Mouse (Mus musculus) heart, postnatal 10 days (tissue): ENCODE data around the gene Shd. TPM values are rescaled to one million over a fixed set of nuclear protein-coding genes. Genes with fewer than 3 reads are reported as not detected.
A peak's percentile ranks its signal among the peaks of the same experiment; 100 is the strongest.

ENCODE experiments used
- DNase-seq, 2 experiments: peaks; one replicate each; pipeline ENCODE4 v3.0.0; 2021
- intact Hi-C: fragments of 180-260 bp; cut with DNase I; formaldehyde crosslinking; loops from one replicate; pipeline ENCODE4 v1.15.1; 2025
- total RNA-seq, 2 experiments: library from RNA; stranded (reverse); gene quantifications; 2 replicates each; pipeline ENCODE4 v1.2.3; 2021

Shd gene
- total RNA-seq, 2 experiments from 2014 or later, result 1.8 to 3.4 TPM

- intact Hi-C loops, result no loop called here
- DNase-seq, result peak; percentile 62 to 63
These were observed 35.3 kb downstream of the Shd start, which contains the start of the genes Stap2 and Mpnd for GRCm38 (mm10) chr17:56005415-56006061. Gene Stap2, minus strand, starts transcription at chr17:56005584. Gene Mpnd, plus strand, starts transcription at chr17:56005711.

DNA sequence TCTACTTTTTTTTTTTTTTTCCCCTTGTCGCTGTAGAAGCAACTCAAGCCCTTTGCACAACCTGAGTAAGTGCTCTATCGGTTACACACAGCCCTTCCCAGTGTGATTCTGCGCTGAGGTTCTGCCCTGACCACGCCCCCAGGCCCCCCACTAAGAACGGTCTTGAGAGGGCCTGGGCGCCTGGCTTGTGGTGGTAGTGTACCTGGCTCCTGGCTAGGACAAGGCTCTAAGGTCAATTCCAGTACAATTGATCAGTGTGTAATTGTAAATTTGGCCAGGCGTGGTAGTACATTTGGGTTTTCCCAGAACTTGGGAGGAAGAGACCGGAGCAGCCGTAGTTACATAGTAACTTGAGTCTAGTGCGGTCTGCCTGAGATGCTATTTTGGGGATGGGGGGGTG lies 36.7 kb downstream of the Shd start:
- DNase-seq, result no peak
- intact Hi-C loops, result no loop called here

DNA sequence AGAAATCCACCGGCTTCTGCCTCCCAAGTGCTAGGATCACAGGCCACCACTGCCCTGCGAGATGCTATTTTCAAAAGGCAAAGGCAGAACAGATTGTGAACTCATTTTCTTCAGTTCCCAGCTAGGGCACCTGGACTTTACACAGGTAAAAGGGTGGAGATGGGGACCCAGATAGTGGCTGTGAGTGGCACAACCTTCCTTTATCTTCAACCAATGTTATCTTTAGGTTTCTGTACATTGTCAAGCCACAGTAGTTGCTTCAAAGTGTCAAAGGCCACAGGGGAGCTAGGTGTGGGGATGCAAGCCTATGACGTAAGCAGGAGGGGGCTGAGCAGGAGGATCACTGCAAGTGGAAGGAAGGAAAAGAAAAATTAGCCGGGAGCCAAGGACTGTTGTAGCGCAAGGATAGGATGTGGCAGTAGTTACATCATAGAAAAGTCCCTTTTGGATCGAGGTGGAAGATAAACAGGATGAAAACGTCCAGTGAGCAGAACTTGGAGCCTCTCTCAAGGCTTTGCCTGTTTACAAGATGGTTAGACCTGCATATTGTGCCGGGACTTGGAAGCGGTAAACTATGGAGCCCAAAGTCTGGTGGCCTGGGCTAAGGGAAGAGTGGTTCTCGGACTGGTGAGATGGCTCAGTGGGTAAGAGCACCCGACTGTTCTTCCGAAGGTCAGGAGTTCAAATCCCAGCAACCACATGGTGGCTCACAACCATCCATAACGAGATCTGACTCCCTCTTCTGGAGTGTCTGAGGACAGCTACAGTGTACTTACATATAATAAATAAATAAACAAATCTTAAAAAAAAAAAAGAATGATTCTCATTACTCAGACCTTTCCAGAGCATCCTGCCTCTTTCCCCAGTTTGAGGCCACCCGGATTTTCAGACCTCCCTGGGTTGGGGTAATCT lies 37.4 kb downstream of the Shd start:
- no peak for DNase-seq
- intact Hi-C loops, result no loop called here

GRCm38 (mm10) chr17:56008356-56009087 lies 38.3 kb downstream of the Shd start:
- intact Hi-C loops, result no loop called here
- DNase-seq, result peak; percentile 96

- intact Hi-C loops, result no loop called here
These were observed 39.1 kb downstream of the Shd start for GRCm38 (mm10) chr17:56009088-56009961.

GRCm38 (mm10) chr17:56009962-56010240 lies 39.6 kb downstream of the Shd start:
- DNase-seq, result no peak
- intact Hi-C loops, result loop anchor here (1.0 kb wide), 1 partner anchor 34 kb away; no protein-coding TSS in a partner anchor

More at GRCm38 (mm10) chr17:56009088-56009961, 39.1 kb downstream of the Shd start:
- DNase-seq, result peak; percentile 93 to 94

DNA sequence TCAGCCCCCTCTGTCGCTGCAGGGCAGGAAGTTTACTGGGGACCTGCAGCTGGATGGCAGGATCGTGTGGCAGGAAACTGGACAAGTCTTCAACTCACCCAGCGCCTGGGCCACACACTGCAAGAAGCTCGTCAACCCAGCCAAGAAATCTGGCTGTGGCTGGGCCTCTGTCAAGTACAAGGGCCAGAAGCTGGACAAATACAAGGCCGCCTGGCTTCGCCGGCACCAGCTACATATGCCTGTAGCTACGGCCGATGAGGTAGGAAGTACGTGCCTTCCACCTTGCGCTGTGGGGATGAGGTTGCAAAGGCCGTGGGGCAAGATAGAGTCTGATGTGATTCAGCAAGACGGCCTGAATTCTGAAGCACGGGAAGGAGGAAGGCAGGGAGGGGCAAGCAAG lies 40.0 kb downstream of the Shd start:
- intact Hi-C loops, result loop anchor here (1.0 kb wide), 1 partner anchor 34 kb away; no protein-coding TSS in a partner anchor
- DNase-seq, result no peak

- DNase-seq, result peak; percentile 73 to 90
- intact Hi-C loops, result loop anchor here (1.0 kb wide), 1 partner anchor 34 kb away; no protein-coding TSS in a partner anchor
These were observed 40.4 kb downstream of the Shd start for GRCm38 (mm10) chr17:56010681-56011080.

DNA sequence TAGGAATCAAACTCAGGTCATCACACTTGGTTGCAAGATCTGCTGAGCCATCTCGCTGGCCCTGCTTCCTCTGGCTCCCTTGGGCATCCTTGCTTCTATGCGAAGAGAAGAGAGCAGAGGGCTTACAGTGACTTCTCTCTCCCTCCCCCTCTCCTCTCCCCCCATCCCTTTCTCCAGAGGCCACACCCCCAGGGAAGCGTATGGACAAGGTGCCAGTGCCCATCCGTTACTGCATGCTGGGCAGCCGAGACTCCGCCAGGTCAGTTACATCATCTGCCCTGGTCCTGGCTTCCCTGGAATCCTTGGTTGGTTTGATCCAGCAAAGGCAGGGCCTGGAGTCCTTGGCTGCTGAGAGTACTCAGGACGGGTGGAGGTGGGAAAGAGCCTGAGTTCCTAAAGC lies 41.2 kb downstream of the Shd start:
- DNase-seq, result no peak
- intact Hi-C loops, result no loop called here

DNA sequence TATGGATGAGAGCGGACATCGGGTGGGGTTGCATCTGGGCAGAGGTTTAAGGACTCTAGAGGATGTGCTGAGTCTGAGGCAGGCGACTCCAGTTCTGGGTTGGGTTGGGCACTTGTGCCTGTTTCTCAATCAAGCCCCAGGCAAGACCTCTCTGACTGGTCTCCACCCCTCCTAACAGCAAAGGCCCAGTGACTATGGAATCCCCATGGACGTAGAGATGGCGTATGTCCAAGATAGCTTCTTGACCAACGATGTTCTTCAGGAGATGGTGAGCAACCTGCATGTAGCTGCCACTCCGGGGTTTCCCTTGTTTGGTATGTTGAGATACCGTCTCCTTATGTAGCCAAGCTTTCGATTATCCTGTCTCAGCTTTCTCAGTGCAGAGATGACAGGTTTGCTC lies 45.0 kb downstream of the Shd start:
- intact Hi-C loops, result no loop called here

GRCm38 (mm10) chr17:56016382-56016781 lies 46.1 kb downstream of the Shd start:
- no peak for DNase-seq
- intact Hi-C loops, result no loop called here

More for the DNA sequence above, 45.0 kb downstream of the Shd start:
- no peak for DNase-seq

DNA sequence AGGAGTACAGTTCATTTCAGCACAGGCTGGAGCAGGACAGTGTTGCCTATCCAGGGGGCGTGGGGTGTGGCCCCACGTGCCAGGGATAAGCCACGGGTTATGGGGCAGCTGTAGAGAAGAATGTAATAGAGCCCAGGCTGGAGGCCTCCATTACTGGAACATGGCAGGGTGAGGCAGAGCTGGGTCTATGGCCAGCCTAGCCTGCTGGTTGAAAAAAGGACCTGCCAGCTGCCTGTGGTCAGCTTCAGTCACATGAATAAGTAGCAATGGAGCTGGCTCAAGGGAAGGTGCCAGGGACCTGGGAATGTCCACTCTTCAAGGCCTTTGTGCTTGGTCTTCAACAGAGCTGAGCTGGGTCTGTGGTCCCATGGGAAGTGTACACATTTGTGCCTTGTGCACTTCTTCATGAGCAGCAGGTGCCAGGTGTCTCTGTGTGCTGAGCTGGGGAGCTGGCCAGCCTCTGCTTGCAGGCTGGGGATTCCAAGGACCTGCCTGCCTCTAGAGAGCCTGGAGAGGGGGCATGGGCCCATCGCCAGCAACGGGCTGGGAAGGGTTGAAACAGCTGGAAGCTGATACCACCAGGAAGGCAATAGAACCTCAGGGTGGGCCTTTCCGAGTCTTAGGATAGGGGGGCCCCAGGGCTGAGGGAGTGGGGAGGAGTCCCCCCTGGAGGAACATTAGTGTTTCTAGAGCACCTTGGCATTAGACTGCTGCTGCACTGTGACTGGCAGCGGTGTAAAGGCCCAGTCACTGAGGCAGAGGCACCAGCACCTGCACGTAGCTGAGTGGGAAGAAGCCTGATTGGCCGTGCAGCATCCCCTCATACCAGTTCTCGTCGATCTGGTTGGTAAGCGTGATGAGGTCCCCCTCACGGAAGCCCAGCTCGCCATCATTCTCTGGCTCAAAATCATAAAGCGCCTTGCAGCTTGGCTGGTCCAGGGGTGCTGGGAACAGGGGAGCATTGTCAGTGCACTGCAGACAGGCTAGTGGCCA lies 46.8 kb downstream of the Shd start:
- intact Hi-C loops, result no loop called here

GRCm38 (mm10) chr17:56017848-56018247 lies 47.6 kb downstream of the Shd start:
- intact Hi-C loops, result no loop called here
- DNase-seq, result no peak

More for the DNA sequence above, 46.8 kb downstream of the Shd start:
- no peak for DNase-seq

GRCm38 (mm10) chr17:56018347-56019131 lies 48.3 kb downstream of the Shd start:
- peak; percentile 57 to 65 for DNase-seq
- intact Hi-C loops, result no loop called here

DNA sequence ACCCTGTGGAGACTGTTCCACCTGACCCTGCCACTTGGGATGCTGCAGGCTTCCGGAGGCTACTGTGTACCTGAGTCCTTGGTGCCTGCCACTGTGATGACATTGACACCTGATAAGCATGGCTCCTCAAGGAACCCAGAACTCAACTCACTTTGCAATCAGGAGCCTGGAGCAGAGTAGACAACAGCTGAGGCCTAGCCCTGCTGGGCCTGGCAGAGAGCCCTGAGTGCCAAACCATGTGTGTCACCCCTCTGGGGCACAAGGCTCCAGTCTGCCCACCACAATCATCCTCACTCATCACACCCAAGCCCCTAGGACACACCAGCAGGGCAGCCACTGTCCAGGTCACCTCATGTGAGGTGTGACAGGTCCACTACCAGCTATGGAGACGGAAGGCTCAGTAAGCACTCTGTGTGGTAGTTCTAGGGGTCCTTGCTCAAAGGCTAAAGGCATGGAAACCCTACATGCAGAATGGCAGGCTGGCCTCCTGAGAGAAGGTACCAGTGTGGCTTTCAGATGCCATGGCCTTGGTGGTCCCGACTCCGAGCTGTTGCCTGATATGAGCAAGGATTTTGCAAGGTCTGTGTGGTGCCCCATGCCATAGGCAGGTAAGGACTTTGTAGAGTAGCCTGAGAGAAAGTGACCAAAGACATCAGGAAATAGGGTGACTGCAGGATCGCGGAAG lies 50.3 kb downstream of the Shd start:
- intact Hi-C loops, result no loop called here
- no peak for DNase-seq

GRCm38 (mm10) chr17:56021161-56021910 lies 51.1 kb downstream of the Shd start:
- intact Hi-C loops, result no loop called here
- DNase-seq, result no peak
